In the genomic region with DNA sequence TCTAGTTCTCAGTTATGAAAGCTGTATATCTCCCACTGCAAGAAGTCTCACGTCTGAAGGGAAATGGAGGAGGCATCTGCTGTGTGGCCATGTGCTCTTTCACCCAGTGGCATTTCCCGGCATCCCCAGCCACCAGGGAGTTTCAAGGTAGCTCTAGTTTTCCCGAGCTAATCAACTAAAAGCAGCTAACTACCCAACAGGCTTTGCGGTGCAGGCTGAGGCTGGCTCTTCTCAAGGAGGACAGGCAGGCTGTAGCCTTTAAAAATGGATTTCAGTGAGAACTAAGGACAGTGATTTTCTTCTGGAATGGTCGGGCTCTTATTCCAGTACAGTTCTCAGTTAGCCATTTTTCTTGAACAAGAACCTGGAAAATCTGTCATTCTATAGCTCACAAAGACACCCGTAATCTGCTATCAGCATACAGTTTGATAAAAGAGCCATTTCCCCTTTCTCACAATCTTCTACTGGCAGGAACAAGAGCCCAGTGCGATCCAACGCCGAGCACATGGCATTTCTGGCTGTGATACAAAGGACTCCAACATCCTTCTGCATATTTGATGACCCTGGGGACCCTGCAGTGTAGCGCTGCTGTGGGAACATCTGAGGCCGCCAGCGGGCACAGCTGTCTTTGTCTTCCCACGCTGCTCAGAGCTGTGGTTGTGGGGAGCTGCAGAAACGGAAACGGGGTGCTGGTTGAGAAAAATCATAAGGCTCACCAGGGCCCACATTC, we compare ENCODE assay signal across 8 mouse cellular contexts.
DNase-seq lines count a peak whose midpoint lies in the region; ATAC-seq and TF ChIP-seq lines count a peak whose summit lies in the region.

No protein-coding gene starts in this region.

- H3K9ac ChIP-seq in intestine, embryonic 14.5 days (ENCODE audit: low read length) = no peak overlapping the region
- no peak overlapping the region for H3K9ac ChIP-seq in intestine, embryonic 16.5 days (ENCODE audit: low read depth, low read length)
- H3K9ac ChIP-seq in forebrain, postnatal 0 days = no peak overlapping the region; the same call in 1 of the 2 replicates

- no peak for TF ChIP-seq CTCF in forebrain, postnatal 0 days (IDR thresholded peaks at IDR 0.05; ENCODE audit: low read depth)

- 45% methylated on average over 15 of the region's 15 CpGs for WGBS in intestine, embryonic 14.5 days
- 36% methylated on average over 15 of the region's 15 CpGs for WGBS in intestine, embryonic 16.5 days
- WGBS in forebrain, postnatal 0 days = 26% methylated on average over 15 of the region's 15 CpGs

- no peak for DNase-seq in intestine, embryonic 14.5 days (ENCODE audit: low spot score)
- peak; percentile 65 for DNase-seq in forebrain, postnatal 0 days
- peak; percentile 5 for DNase-seq in layer of hippocampus, adult 9-10 months (ENCODE audit: low spot score)
- DNase-seq in lung, postnatal 25 days (ENCODE audit: low spot score) = peak; percentile 42
- peak; percentile 43 to 52 for DNase-seq in right cerebral cortex, postnatal 10 days (ENCODE audit: low spot score in 2 of 2)
- DNase-seq in ovary, adult 18-20 months (ENCODE audit: low spot score) = no peak

- H3K36me3 ChIP-seq in intestine, embryonic 14.5 days (ENCODE audit: control insufficient read depth, insufficient read depth, low read length) = no peaks in the 10 kb centered on the region
- H3K36me3 ChIP-seq in intestine, embryonic 16.5 days (ENCODE audit: control insufficient read depth, insufficient read depth, low read length) = no peaks in the 10 kb centered on the region
- no peaks in the 10 kb centered on the region for H3K36me3 ChIP-seq in forebrain, postnatal 0 days (ENCODE audit: insufficient read depth)

- H3K4me2 ChIP-seq in intestine, embryonic 14.5 days (ENCODE audit: low read length) = peak overlapping the region; percentile 18; the same call in 1 of the 2 replicates
- no peak overlapping the region for H3K4me2 ChIP-seq in intestine, embryonic 16.5 days (ENCODE audit: low read depth, low read length)
- peak overlapping the region; percentile 25 for H3K4me2 ChIP-seq in forebrain, postnatal 0 days (ENCODE audit: low read depth)

- no peak overlapping the region for H3K4me3 ChIP-seq in intestine, embryonic 14.5 days (ENCODE audit: low read depth, low read length)
- H3K4me3 ChIP-seq in intestine, embryonic 16.5 days (ENCODE audit: low read length) = no peak overlapping the region
- no peak overlapping the region for H3K4me3 ChIP-seq in forebrain, postnatal 0 days (ENCODE audit: low read depth, low read length)

- H3K4me1 ChIP-seq in intestine, embryonic 14.5 days (replicated peaks; ENCODE audit: control insufficient read depth, insufficient read depth, low read length) = peaks cover 8% of the 10 kb centered on the region; the same call in 1 of the 2 replicates
- peaks cover 4% of the 10 kb centered on the region; the same call in 1 of the 2 replicates for H3K4me1 ChIP-seq in intestine, embryonic 16.5 days (ENCODE audit: control insufficient read depth, insufficient read depth, low read length)
- no peaks in the 10 kb centered on the region for H3K4me1 ChIP-seq in forebrain, postnatal 0 days (ENCODE audit: insufficient read depth)

- no peak overlapping the region for H3K27ac ChIP-seq in intestine, embryonic 14.5 days (ENCODE audit: low read depth)
- H3K27ac ChIP-seq in intestine, embryonic 16.5 days (ENCODE audit: low read length) = no peak overlapping the region
- H3K27ac ChIP-seq in forebrain, postnatal 0 days (ENCODE audit: low read depth, low read length) = peak overlapping the region; percentile 42

- no peak for ATAC-seq in intestine, embryonic 14.5 days (replicated peaks; ENCODE audit: low FRiP score, low TSS enrichment, low read depth)
- ATAC-seq in intestine, embryonic 16.5 days = no peak
- peak; percentile 85 for ATAC-seq in forebrain, postnatal 0 days
- ATAC-seq in hematopoietic stem cell, adult 5-6 weeks (replicated peaks in 1 of 2; ENCODE audit: insufficient read depth in 1 of 2, low FRiP score in 2 of 2, low TSS enrichment in 1 of 2, low read depth in 1 of 2, poor library complexity in 2 of 2, severe bottlenecking in 2 of 2) = peak; percentile 92 to 96

- no peaks in the 10 kb centered on the region for H3K9me3 ChIP-seq in intestine, embryonic 14.5 days (ENCODE audit: control insufficient read depth, low read length)
- H3K9me3 ChIP-seq in intestine, embryonic 16.5 days (ENCODE audit: control insufficient read depth, low read length) = no peaks in the 10 kb centered on the region
- no peaks in the 10 kb centered on the region for H3K9me3 ChIP-seq in forebrain, postnatal 0 days (ENCODE audit: low read length)

- H3K27me3 ChIP-seq in intestine, embryonic 14.5 days (replicated peaks; ENCODE audit: control insufficient read depth, insufficient read depth, low read length) = no peaks in the 10 kb centered on the region
- H3K27me3 ChIP-seq in intestine, embryonic 16.5 days (replicated peaks; ENCODE audit: control insufficient read depth, insufficient read depth, low read length) = no peaks in the 10 kb centered on the region
- H3K27me3 ChIP-seq in forebrain, postnatal 0 days (ENCODE audit: insufficient read depth, low read length) = no peaks in the 10 kb centered on the region

Comparison
In these comparisons a context has a peak if more than half of its experiments do, and no peak if none do; other contexts are left out.
1. ATAC-seq: peak in forebrain, postnatal 0 days (single experiment) and hematopoietic stem cell, adult 5-6 weeks (2 of 2); none in intestine, embryonic 14.5 days (single experiment) and intestine, embryonic 16.5 days (single experiment).
2. DNase-seq: peak in forebrain, postnatal 0 days (single experiment), layer of hippocampus, adult 9-10 months (single experiment), lung, postnatal 25 days (single experiment) and right cerebral cortex, postnatal 10 days (2 of 2); none in intestine, embryonic 14.5 days (single experiment) and ovary, adult 18-20 months (single experiment).